Mouse (Mus musculus) small intestine, adult 2 months (tissue): Measurements from ENCODE around the gene Sprr2i.

Experiments used
- CTCF ChIP-seq: fragments of 200-500 bp; IDR thresholded peaks from 2 replicates; pipeline ENCODE4 v1.5.1; 2012; ENCODE audit warnings: low read depth, mild to moderate bottlenecking, control low read depth, inconsistent platforms, low read length, moderate library complexity, mixed read lengths; ENCODE audit not compliant: insufficient replicate concordance, insufficient read length; ENCODE audit errors: extremely low read depth
- POLR2A ChIP-seq: fragments of 200-500 bp; IDR thresholded peaks from 2 replicates; pipeline ENCODE4 v1.6.1; 2012; ENCODE audit warnings: low read depth, mild to moderate bottlenecking, control low read depth, inconsistent platforms, low read length, moderate library complexity

GRCm38 (mm10) chr3:92429323-92429722 is 21.5 kb downstream of the Sprr2i start, which contains the start of gene Gm9774:
- no peak for TF ChIP-seq POLR2A
- no peak for TF ChIP-seq CTCF
